ENCODE assay signal across 21 mouse cellular contexts in genomic region chr14:105354121-105354520, GRCm38 (mm10).
"Had no signal": no experiment of that assay in that cellular context is flagged by ENCODE, and none has a peak within 500 bp of the region (broad histone marks: within the 10 kb centered on the region; RNA-seq: fewer than 3 reads in every experiment).

No protein-coding gene starts in this region.

- H3K27ac ChIP-seq: limb, embryonic 12.5 days; limb, embryonic 15.5 days; liver, embryonic 14.5 days; lung, embryonic 15.5 days; midbrain, embryonic 12.5 days; neural tube, embryonic 13.5 days; stomach, embryonic 15.5 days had no signal

- H3K9me3 ChIP-seq: limb, embryonic 12.5 days; limb, embryonic 15.5 days; lung, embryonic 15.5 days; midbrain, embryonic 12.5 days; neural tube, embryonic 13.5 days; stomach, embryonic 15.5 days had no signal

- H3K27me3 ChIP-seq: limb, embryonic 12.5 days; limb, embryonic 15.5 days; lung, embryonic 15.5 days; midbrain, embryonic 12.5 days; neural tube, embryonic 13.5 days; stomach, embryonic 15.5 days had no signal

- H3K36me3 ChIP-seq: limb, embryonic 12.5 days; limb, embryonic 15.5 days; lung, embryonic 15.5 days; midbrain, embryonic 12.5 days; neural tube, embryonic 13.5 days; stomach, embryonic 15.5 days had no signal

- H3K4me1 ChIP-seq: limb, embryonic 12.5 days; limb, embryonic 15.5 days; midbrain, embryonic 12.5 days; neural tube, embryonic 13.5 days; stomach, embryonic 15.5 days had no signal

- ATAC-seq: intestine, postnatal 0 days; liver, postnatal 0 days; midbrain, embryonic 16.5 days had no signal

- H3K4me3 ChIP-seq: limb, embryonic 12.5 days; limb, embryonic 15.5 days; lung, embryonic 15.5 days; midbrain, embryonic 12.5 days; myocyte; neural tube, embryonic 13.5 days; stomach, embryonic 15.5 days had no signal

- DNase-seq: kidney, adult 2 months; kidney, postnatal 10 days; kidney, postnatal 4 days; left cerebral cortex, postnatal 4 days; liver, postnatal 0 days; lung, postnatal 10 days; lung, postnatal 36 days; retina, postnatal 1 day; right cerebral cortex, postnatal 25 days; thymus, postnatal 25 days had no signal

- H3K9ac ChIP-seq: limb, embryonic 12.5 days; limb, embryonic 15.5 days; liver, embryonic 14.5 days; liver, postnatal 0 days; lung, embryonic 15.5 days; midbrain, embryonic 12.5 days; neural tube, embryonic 13.5 days; stomach, embryonic 15.5 days had no signal

- H3K4me2 ChIP-seq: limb, embryonic 12.5 days; limb, embryonic 15.5 days; liver, embryonic 11.5 days; lung, embryonic 15.5 days; midbrain, embryonic 12.5 days; neural tube, embryonic 13.5 days; stomach, embryonic 15.5 days had no signal
